Mouse (Mus musculus) liver, embryonic 16.5 days (tissue): ENCODE results near the gene Fbxl15. TPM values are rescaled to one million over a fixed set of nuclear protein-coding genes. Genes with fewer than 3 reads are reported as not detected.

Source experiments
- ATAC-seq: fragments of 200-750 bp; cut with Nextera tagmentation; 2 replicates; pipeline ENCODE4 v1.8.0; 2017; ENCODE audit warnings: low read depth, mild to moderate bottlenecking, moderate number of reproducible peaks, moderate library complexity
- H3K27ac ChIP-seq: fragments of 300-500 bp; sonication (generic); 2 replicates; pipeline ENCODE4 v1.5.1; 2014; ENCODE audit warnings: mild to moderate bottlenecking, low read length
- H3K27me3 ChIP-seq: fragments of 300-500 bp; sonication (generic); 2 replicates; pipeline ENCODE4 v1.6.1; 2014; ENCODE audit warnings: low read depth, low read length, mixed read lengths; ENCODE audit not compliant: control insufficient read depth, insufficient read depth
- H3K36me3 ChIP-seq: fragments of 300-500 bp; sonication (generic); 2 replicates; pipeline ENCODE4 v1.6.1; 2014; ENCODE audit warnings: mild to moderate bottlenecking; ENCODE audit not compliant: control insufficient read depth, insufficient read depth
- H3K4me1 ChIP-seq: fragments of 300-500 bp; sonication (generic); 2 replicates; pipeline ENCODE4 v1.6.1; 2014; ENCODE audit warnings: low read depth, low read length, mixed read lengths; ENCODE audit not compliant: control insufficient read depth
- H3K4me2 ChIP-seq: fragments of 300-500 bp; sonication (generic); 2 replicates; pipeline ENCODE4 v1.6.1; 2014; ENCODE audit warnings: low read depth, low read length, mixed read lengths
- H3K4me3 ChIP-seq: fragments of 300-500 bp; sonication (generic); 2 replicates; pipeline ENCODE4 v1.5.1; 2014; ENCODE audit warnings: low read depth, mild to moderate bottlenecking, low read length
- H3K9ac ChIP-seq: fragments of 300-500 bp; sonication (generic); 2 replicates; pipeline ENCODE4 v1.6.1; 2014; ENCODE audit warnings: low read depth, low read length
- H3K9me3 ChIP-seq: fragments of 300-500 bp; sonication (generic); replicated peaks from 2 replicates; pipeline ENCODE4 v1.6.1; 2016; ENCODE audit warnings: low read length; ENCODE audit not compliant: control insufficient read depth
- WGBS: fragments of 180-500 bp; shearing (Covaris S2); extraction: QIAGEN DNeasy Blood & Tissue Kit; methylation state at CpG from one replicate; pipeline ENCODE4 v1.1.7; 2014; ENCODE audit not compliant: insufficient replicate concordance; 5-methylcytosine and 5-hydroxymethylcytosine counted together
- polyA plus RNA-seq: library from polyadenylated mRNA; unstranded; fragments of >200 nt; fragmentation: Nextera tagmentation; extraction: Ambion mirVana; gene quantifications from 2 replicates; pipeline ENCODE4 v1.2.1, GENCODE M21; 2015

Fbxl15 gene
- polyA plus RNA-seq, 1 experiment from 2014 or later, result 11.1 TPM

- 8% methylated on average over 29 of the region's 29 CpGs for WGBS
- H3K4me3 ChIP-seq, result no peak overlapping the region
- H3K36me3 ChIP-seq, result 0 out of 2 replicates have a peak, but pooled peaks cover under 1% of the 10 kb centered on the region
- no peak overlapping the region for H3K4me2 ChIP-seq
- ATAC-seq, result no peak
- H3K9ac ChIP-seq, result no peak overlapping the region
- peaks cover 65% of the 10 kb centered on the region for H3K27me3 ChIP-seq
- no peak overlapping the region for H3K27ac ChIP-seq
- H3K9me3 ChIP-seq, result no peaks in the 10 kb centered on the region
- H3K4me1 ChIP-seq, result peaks cover 33% of the 10 kb centered on the region
These were observed 1.8 kb upstream of the Fbxl15 start for GRCm38 (mm10) chr19:46326019-46326755.

- Histone ChIP-seq H3K9me3 (no peaks in the 10 kb centered on the region), H3K4me2 (peak within 1 kb of the TSS; percentile 100), H3K9ac (peak within 1 kb of the TSS; percentile 68), H3K27ac (peak within 1 kb of the TSS; percentile 83), H3K4me1 (peaks cover 33% of the 10 kb centered on the region), H3K4me3 (peak within 1 kb of the TSS; percentile 69), H3K36me3 (0 out of 2 replicates have a peak, but pooled peaks cover 3% of the 10 kb centered on the region), H3K27me3 (peaks cover 58% of the 10 kb centered on the region)
- under 1% methylated on average over 35 of the region's 35 CpGs for WGBS
- ATAC-seq, result no peak
These were observed 1.2 kb upstream of the Fbxl15 start, which contains the start of gene Psd for GRCm38 (mm10) chr19:46326756-46327305. Gene Psd, minus strand, starts transcription at chr19:46327156.

- Histone ChIP-seq H3K4me1 (peaks cover 33% of the 10 kb centered on the region), H3K27me3 (peaks cover 51% of the 10 kb centered on the region), H3K4me3 (peak overlapping the region; percentile 69), H3K9ac (peak overlapping the region; percentile 68; the same call in 1 of the 2 replicates), H3K9me3 (no peaks in the 10 kb centered on the region), H3K27ac (peak overlapping the region; percentile 83), H3K4me2 (peak overlapping the region; percentile 100), H3K36me3 (0 out of 2 replicates have a peak, but pooled peaks cover 3% of the 10 kb centered on the region)
- 21% methylated on average over 14 of the region's 14 CpGs for WGBS
- ATAC-seq, result no peak
These were observed 386 bp upstream of the Fbxl15 start for GRCm38 (mm10) chr19:46327531-46328064.

GRCm38 (mm10) chr19:46329031-46329641 lies 1.2 kb downstream of the Fbxl15 start:
- H3K4me1 ChIP-seq, result peaks cover 33% of the 10 kb centered on the region
- no peak for ATAC-seq
- H3K4me3 ChIP-seq, result peak overlapping the region; percentile 69
- H3K4me2 ChIP-seq, result peak overlapping the region; percentile 100
- no peaks in the 10 kb centered on the region for H3K9me3 ChIP-seq
- H3K36me3 ChIP-seq, result 0 out of 2 replicates have a peak, but pooled peaks cover 3% of the 10 kb centered on the region
- H3K9ac ChIP-seq, result peak overlapping the region; percentile 68
- peak overlapping the region; percentile 83 for H3K27ac ChIP-seq
- H3K27me3 ChIP-seq, result peaks cover 35% of the 10 kb centered on the region
- WGBS, result 3% methylated on average over 54 of the region's 54 CpGs

- H3K4me3 ChIP-seq, result peak overlapping the region; percentile 69
- 0 out of 2 replicates have a peak, but pooled peaks cover 3% of the 10 kb centered on the region for H3K36me3 ChIP-seq
- H3K27me3 ChIP-seq, result peaks cover 27% of the 10 kb centered on the region
- H3K9ac ChIP-seq, result no peak overlapping the region
- H3K4me1 ChIP-seq, result peaks cover 33% of the 10 kb centered on the region
- ATAC-seq, result peak; percentile 40
- no peak overlapping the region for H3K27ac ChIP-seq
- 5% methylated on average over 16 of the region's 16 CpGs for WGBS
- no peaks in the 10 kb centered on the region for H3K9me3 ChIP-seq
- peak overlapping the region; percentile 100 for H3K4me2 ChIP-seq
These were observed 2.0 kb downstream of the Fbxl15 start for GRCm38 (mm10) chr19:46329951-46330350.

- Histone ChIP-seq H3K9me3 (no peaks in the 10 kb centered on the region), H3K9ac (no peak overlapping the region), H3K27me3 (peaks cover 20% of the 10 kb centered on the region), H3K36me3 (0 out of 2 replicates have a peak, but pooled peaks cover 3% of the 10 kb centered on the region), H3K4me2 (no peak overlapping the region), H3K4me3 (no peak overlapping the region), H3K27ac (no peak overlapping the region), H3K4me1 (peaks cover 33% of the 10 kb centered on the region)
- 89% methylated on average over 12 of the region's 12 CpGs for WGBS
- ATAC-seq, result no peak
These were observed 2.7 kb downstream of the Fbxl15 start for GRCm38 (mm10) chr19:46330696-46331095.

GRCm38 (mm10) chr19:46331326-46331725 lies 3.3 kb downstream of the Fbxl15 start:
- 0 out of 2 replicates have a peak, but pooled peaks cover 3% of the 10 kb centered on the region for H3K36me3 ChIP-seq
- H3K9me3 ChIP-seq, result no peaks in the 10 kb centered on the region
- 82% methylated on average over 14 of the region's 14 CpGs for WGBS
- no peak overlapping the region for H3K4me2 ChIP-seq
- peaks cover 13% of the 10 kb centered on the region for H3K27me3 ChIP-seq
- peaks cover 33% of the 10 kb centered on the region for H3K4me1 ChIP-seq
- ATAC-seq, result no peak
- H3K4me3 ChIP-seq, result no peak overlapping the region
- H3K9ac ChIP-seq, result no peak overlapping the region
- H3K27ac ChIP-seq, result no peak overlapping the region

GRCm38 (mm10) chr19:46331936-46332335 lies 4.0 kb downstream of the Fbxl15 start:
- Histone ChIP-seq H3K4me2 (no peak overlapping the region), H3K4me3 (no peak overlapping the region), H3K4me1 (peaks cover 31% of the 10 kb centered on the region), H3K36me3 (0 out of 2 replicates have a peak, but pooled peaks cover 3% of the 10 kb centered on the region), H3K27me3 (peaks cover 7% of the 10 kb centered on the region), H3K9ac (no peak overlapping the region), H3K9me3 (no peaks in the 10 kb centered on the region), H3K27ac (no peak overlapping the region)
- no peak for ATAC-seq
- WGBS, result 73% methylated on average over 3 of the region's 3 CpGs
